Mouse (Mus musculus) midbrain, embryonic 13.5 days (tissue): ENCODE data around the gene Abcb8. TPM values are rescaled to one million over a fixed set of nuclear protein-coding genes. Genes with fewer than 3 reads are reported as not detected.

Experiments
- ATAC-seq: fragments of 200-750 bp; cut with Nextera tagmentation; 2 replicates; pipeline ENCODE4 v1.8.0; 2017; ENCODE audit warnings: mild to moderate bottlenecking, moderate TSS enrichment, moderate library complexity
- H3K27ac ChIP-seq: fragments of 300-500 bp; sonication (generic); 2 replicates; pipeline ENCODE4 v1.5.1; 2015; ENCODE audit warnings: inconsistent platforms, mild to moderate bottlenecking, moderate library complexity
- H3K27me3 ChIP-seq: fragments of 300-500 bp; sonication (generic); 2 replicates; pipeline ENCODE4 v1.6.1; 2015; ENCODE audit warnings: mild to moderate bottlenecking, inconsistent platforms
- H3K36me3 ChIP-seq: fragments of 300-500 bp; sonication (generic); 2 replicates; pipeline ENCODE4 v1.6.1; 2015; ENCODE audit warnings: mild to moderate bottlenecking, inconsistent platforms
- H3K4me1 ChIP-seq: fragments of 300-500 bp; sonication (generic); replicated peaks from 2 replicates; pipeline ENCODE4 v1.6.1; 2015; ENCODE audit warnings: inconsistent platforms
- H3K4me2 ChIP-seq: fragments of 300-500 bp; sonication (generic); replicated peaks from 2 replicates; pipeline ENCODE4 v1.6.1; 2015; ENCODE audit warnings: moderate library complexity, mild to moderate bottlenecking, inconsistent platforms
- H3K4me3 ChIP-seq: fragments of 300-500 bp; sonication (generic); replicated peaks from 2 replicates; pipeline ENCODE4 v1.5.1; 2015; ENCODE audit warnings: mild to moderate bottlenecking, inconsistent platforms
- H3K9ac ChIP-seq: fragments of 300-500 bp; sonication (generic); replicated peaks from 2 replicates; pipeline ENCODE4 v1.6.1; 2015; ENCODE audit warnings: mild to moderate bottlenecking, inconsistent platforms
- H3K9me3 ChIP-seq: fragments of 300-500 bp; sonication (generic); 2 replicates; pipeline ENCODE4 v1.6.1; 2016; ENCODE audit warnings: mild to moderate bottlenecking, inconsistent platforms
- WGBS: fragments of 180-500 bp; shearing (Covaris S2); methylation state at CpG from one replicate; pipeline ENCODE4 v1.1.7; 2015; 5-methylcytosine and 5-hydroxymethylcytosine counted together
- polyA plus RNA-seq: library from polyadenylated mRNA; unstranded; fragments of >200 nt; fragmentation: Nextera tagmentation; extraction: Ambion mirVana; gene quantifications from 2 replicates; pipeline ENCODE4 v1.2.1, GENCODE M21; 2015

The Abcb8 gene
- polyA plus RNA-seq, 1 experiment from 2014 or later = 51.5 TPM

GRCm38 (mm10) chr5:24453283-24453984, 60.0 kb downstream of the Abcb8 start:
- WGBS = 2% methylated on average over 5 of the region's 5 CpGs
- H3K9ac ChIP-seq = peak overlapping the region; percentile 97
- H3K4me2 ChIP-seq = peak overlapping the region; percentile 100
- H3K27ac ChIP-seq = peak overlapping the region; percentile 95
- ATAC-seq = peak; percentile 7; the same call in 1 of the 2 replicates
- peak overlapping the region; percentile 92 for H3K4me3 ChIP-seq
- H3K9me3 ChIP-seq = no peaks in the 10 kb centered on the region
- peaks cover 49% of the 10 kb centered on the region for H3K4me1 ChIP-seq
- peaks cover 16% of the 10 kb centered on the region for H3K36me3 ChIP-seq
- H3K27me3 ChIP-seq = peaks cover 9% of the 10 kb centered on the region; the same call in 1 of the 2 replicates

DNA sequence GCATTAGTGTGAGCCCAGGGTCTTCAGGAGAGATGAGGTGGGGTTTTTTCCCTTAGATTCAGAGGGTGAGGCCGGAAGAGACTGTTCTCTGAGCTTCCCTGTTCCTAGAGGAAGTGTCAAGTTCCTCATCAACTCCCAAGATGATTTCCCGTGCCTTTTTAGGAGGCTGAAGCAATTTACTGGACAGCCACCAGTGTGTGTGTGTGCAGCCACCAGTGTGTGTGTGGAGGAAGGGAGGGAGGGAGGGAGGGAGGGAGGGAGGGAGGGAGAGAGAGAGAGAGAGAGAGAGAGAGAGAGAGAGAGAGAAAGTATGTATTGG, 60.5 kb downstream of the Abcb8 start:
- peaks cover 20% of the 10 kb centered on the region for H3K36me3 ChIP-seq
- peaks cover 4% of the 10 kb centered on the region; the same call in 1 of the 2 replicates for H3K27me3 ChIP-seq
- peak overlapping the region; percentile 100 for H3K4me2 ChIP-seq
- H3K4me3 ChIP-seq = peak overlapping the region; percentile 92
- H3K9me3 ChIP-seq = no peaks in the 10 kb centered on the region
- no peak for ATAC-seq
- peak overlapping the region; percentile 95; the same call in 1 of the 2 replicates for H3K27ac ChIP-seq
- peaks cover 49% of the 10 kb centered on the region for H3K4me1 ChIP-seq
- peak overlapping the region; percentile 97 for H3K9ac ChIP-seq
- WGBS = 20% methylated on average over 2 of the region's 2 CpGs

DNA sequence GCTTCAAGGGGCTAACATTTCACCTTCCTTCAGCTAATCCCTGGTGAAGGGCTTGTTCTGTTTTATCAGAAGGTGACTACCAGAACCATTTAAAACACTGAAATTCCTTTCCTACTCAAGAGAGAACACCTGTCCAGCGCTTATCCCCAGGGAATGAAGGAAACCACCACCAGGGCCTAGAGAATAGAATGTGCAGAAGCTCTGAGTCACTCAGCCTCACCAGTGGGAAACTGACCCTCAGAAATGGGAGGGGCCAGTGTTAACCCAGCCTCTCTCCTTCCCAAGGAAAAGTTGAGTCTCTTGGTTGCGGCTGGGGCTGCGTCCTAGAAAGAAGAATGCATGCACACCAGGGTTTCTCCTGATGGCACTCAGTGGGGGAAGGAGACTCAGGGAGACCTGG, 61.6 kb downstream of the Abcb8 start:
- Histone ChIP-seq H3K9ac (peak overlapping the region; percentile 97), H3K4me3 (peak overlapping the region; percentile 92)
- WGBS = 68% methylated on average over 3 of the region's 3 CpGs

DNA sequence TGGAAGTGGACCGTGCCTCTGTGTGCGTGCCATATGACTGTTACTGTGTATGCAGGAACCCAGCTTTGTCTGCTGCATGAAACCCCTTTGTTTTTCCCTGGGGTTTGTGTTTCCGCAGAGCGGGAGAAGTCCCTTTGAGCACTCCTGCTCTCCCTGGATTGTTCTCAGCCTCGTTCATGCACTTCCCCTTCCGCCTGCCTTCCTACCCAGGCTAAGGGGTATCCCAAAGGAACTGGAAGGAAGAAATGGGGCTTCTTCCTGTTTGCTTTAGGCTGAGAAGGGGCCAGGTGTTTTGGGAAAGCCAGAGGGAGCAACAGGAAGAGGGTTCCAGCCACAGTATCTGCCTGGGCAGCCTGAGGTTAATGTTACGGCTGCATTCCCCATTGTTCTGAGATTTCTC, 62.1 kb downstream of the Abcb8 start:
- H3K4me2 ChIP-seq = peak overlapping the region; percentile 100
- H3K9me3 ChIP-seq = no peaks in the 10 kb centered on the region
- peaks cover 49% of the 10 kb centered on the region for H3K4me1 ChIP-seq
- H3K9ac ChIP-seq = peak overlapping the region; percentile 97
- no peaks in the 10 kb centered on the region for H3K27me3 ChIP-seq
- 57% methylated on average over 7 of the region's 7 CpGs for WGBS
- peaks cover 27% of the 10 kb centered on the region for H3K36me3 ChIP-seq
- ATAC-seq = no peak
- H3K4me3 ChIP-seq = peak overlapping the region; percentile 92
- peak overlapping the region; percentile 53; the same call in 1 of the 2 replicates for H3K27ac ChIP-seq

More for the DNA sequence above, 61.6 kb downstream of the Abcb8 start:
- peak overlapping the region; percentile 53; the same call in 1 of the 2 replicates for H3K27ac ChIP-seq
- H3K9me3 ChIP-seq = no peaks in the 10 kb centered on the region
- no peaks in the 10 kb centered on the region for H3K27me3 ChIP-seq
- H3K36me3 ChIP-seq = peaks cover 24% of the 10 kb centered on the region
- H3K4me2 ChIP-seq = peak overlapping the region; percentile 100
- no peak for ATAC-seq
- peaks cover 49% of the 10 kb centered on the region for H3K4me1 ChIP-seq

Other genes starting within 250 kb of the Abcb8 start
- 16.2 and 16.6 TPM in 2 replicates for gene Nupl2, start 228.7 kb upstream of the Abcb8 start, polyA plus RNA-seq
- 9.0 and 10.3 TPM in 2 replicates for gene Kcnh2, start 42.1 kb upstream of the Abcb8 start, polyA plus RNA-seq
- gene Nos3, start 28.9 kb upstream of the Abcb8 start, polyA plus RNA-seq = 7.0 and 7.8 TPM in 2 replicates
- 0.39 and 0.69 TPM in 2 replicates for gene Atg9b, start 1.5 kb upstream of the Abcb8 start, polyA plus RNA-seq
- gene Asic3, start 19.7 kb downstream of the Abcb8 start, polyA plus RNA-seq = not detected in 2 replicates
- 95.9 and 102 TPM in 2 replicates for gene Cdk5, start 29.9 kb downstream of the Abcb8 start, polyA plus RNA-seq
- gene Slc4a2, start 30.2 kb downstream of the Abcb8 start, polyA plus RNA-seq = 20.1 and 25.4 TPM in 2 replicates
- gene Fastk, start 51.6 kb downstream of the Abcb8 start, polyA plus RNA-seq = 80.4 and 95.0 TPM in 2 replicates
- gene Tmub1, start 54.2 kb downstream of the Abcb8 start, polyA plus RNA-seq = 46.5 and 49.6 TPM in 2 replicates
- 48.8 and 52.2 TPM in 2 replicates for gene Agap3, start 58.5 kb downstream of the Abcb8 start, polyA plus RNA-seq
- 0.17 and 0.20 TPM in 2 replicates for gene Gbx1, start 133.5 kb downstream of the Abcb8 start, polyA plus RNA-seq
- 0.17 TPM in 1 of 2 replicates, not detected in the other for gene Asb10, start 147.3 kb downstream of the Abcb8 start, polyA plus RNA-seq
- 0.07 and 0.08 TPM in 2 replicates for gene 4931409K22Rik, start 163.1 kb downstream of the Abcb8 start, polyA plus RNA-seq
- gene Abcf2, start 183.8 kb downstream of the Abcb8 start, polyA plus RNA-seq = 98.2 and 103 TPM in 2 replicates
- 17.8 and 18.6 TPM in 2 replicates for gene Chpf2, start 193.1 kb downstream of the Abcb8 start, polyA plus RNA-seq
- 119 and 127 TPM in 2 replicates for gene Smarcd3, start 230.7 kb downstream of the Abcb8 start, polyA plus RNA-seq